Mouse (Mus musculus): ENCODE measurements at regions not wholly inside any gene's neighbourhood (a gene's known extent, or its start where the extent isn't known, plus 50 kb on each side); places are given as distances from the start of the nearest gene placed in this dataset.

- H3K27me3 ChIP-seq: no peaks in the 10 kb centered on the region
These were observed 65.8 kb upstream of the Ust start for GRCm38 (mm10) chr10:8584389-8584908.

GRCm38 (mm10) chr10:8583552-8584388 is 65.1 kb upstream of the Ust start:
- H3K36me3 ChIP-seq: no peaks in the 10 kb centered on the region
- H3K9me3 ChIP-seq: no peaks in the 10 kb centered on the region
- H3K27ac ChIP-seq: no peak overlapping the region
- H3K9ac ChIP-seq: no peak overlapping the region
- H3K4me2 ChIP-seq: no peak overlapping the region
- no peak for ATAC-seq (ENCODE audit: borderline replicate concordance, extremely low read depth, low FRiP score, low TSS enrichment)
- H3K4me1 ChIP-seq: no peaks in the 10 kb centered on the region
- H3K4me3 ChIP-seq: no peak overlapping the region
- no peaks in the 10 kb centered on the region for H3K27me3 ChIP-seq
- 69% methylated on average over 7 of the region's 7 CpGs for WGBS

More at GRCm38 (mm10) chr10:8584389-8584908, 65.8 kb upstream of the Ust start:
- Histone ChIP-seq H3K9ac (no peak overlapping the region), H3K4me1 (no peaks in the 10 kb centered on the region), H3K4me3 (no peak overlapping the region), H3K27ac (no peak overlapping the region), H3K9me3 (no peaks in the 10 kb centered on the region), H3K4me2 (no peak overlapping the region), H3K36me3 (no peaks in the 10 kb centered on the region)
- no peak for ATAC-seq (ENCODE audit: borderline replicate concordance, extremely low read depth, low FRiP score, low TSS enrichment)
- WGBS: 87% methylated on average over 3 of the region's 3 CpGs

GRCm38 (mm10) chr10:8580298-8580697 is 61.7 kb upstream of the Ust start:
- no peaks in the 10 kb centered on the region for H3K27me3 ChIP-seq
- H3K9ac ChIP-seq: no peak overlapping the region
- H3K36me3 ChIP-seq: no peaks in the 10 kb centered on the region
- H3K4me2 ChIP-seq: no peak overlapping the region
- H3K27ac ChIP-seq: no peak overlapping the region
- WGBS: 95% methylated on average over 2 of the region's 2 CpGs
- no peaks in the 10 kb centered on the region for H3K4me1 ChIP-seq
- H3K4me3 ChIP-seq: no peak overlapping the region
- H3K9me3 ChIP-seq: no peaks in the 10 kb centered on the region
- no peak for ATAC-seq (ENCODE audit: borderline replicate concordance, extremely low read depth, low FRiP score, low TSS enrichment)

- Histone ChIP-seq H3K4me2 (no peak overlapping the region), H3K9me3 (no peaks in the 10 kb centered on the region), H3K27me3 (no peaks in the 10 kb centered on the region), H3K4me1 (no peaks in the 10 kb centered on the region), H3K9ac (no peak overlapping the region), H3K4me3 (no peak overlapping the region), H3K27ac (no peak overlapping the region), H3K36me3 (no peaks in the 10 kb centered on the region)
- ATAC-seq (ENCODE audit: borderline replicate concordance, extremely low read depth, low FRiP score, low TSS enrichment): no peak
- WGBS: 84% methylated on average over 6 of the region's 6 CpGs
These were observed 59.2 kb upstream of the Ust start for GRCm38 (mm10) chr10:8577642-8578356.
